Mouse (Mus musculus) left cerebral cortex, adult 9 months (tissue): ENCODE measurements at regions not wholly inside any gene's neighbourhood (a gene's known extent, or its start where the extent isn't known, plus 50 kb on each side); places are given as distances from the start of the nearest gene placed in this dataset.
A peak's percentile ranks its signal among the peaks of the same experiment; 100 is the strongest.
"Not testable (repeated sequence)": the region's sequence is repeated elsewhere in the genome, so short reads cannot be mapped to it uniquely, and the experiment has no call there.

ENCODE experiments used
- DNase-seq, 2 experiments: peaks; one replicate each; pipeline ENCODE4 v3.0.0; 2022; ENCODE audit warnings: low spot score in 2 of 2

DNA sequence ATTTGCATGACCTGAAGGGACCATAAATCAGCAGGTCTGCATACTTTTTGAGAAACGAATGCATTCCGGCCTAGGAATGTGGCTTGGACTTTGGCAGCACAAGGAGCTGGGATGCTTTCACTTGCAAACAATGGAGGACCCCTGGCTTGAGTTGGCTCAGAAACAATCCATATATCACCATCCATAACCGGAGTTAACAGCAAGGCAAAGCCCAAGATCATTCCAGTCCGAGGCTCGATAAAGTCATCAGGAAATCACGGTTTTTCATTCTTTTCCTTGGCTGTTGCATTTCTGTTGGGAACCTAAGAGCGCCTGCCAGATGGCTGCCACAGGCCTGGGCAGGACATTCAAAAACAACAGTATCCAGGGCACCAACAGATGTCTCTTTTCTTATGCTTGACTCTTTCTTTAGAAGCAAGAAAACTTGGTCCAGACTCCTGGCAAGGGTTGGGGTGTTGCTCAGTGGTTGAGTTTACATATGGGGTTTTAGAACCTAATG, 198.5 kb downstream of the Fam43a start:
- DNase-seq: no peak

- DNase-seq: no peak
These were observed 199.0 kb downstream of the Fam43a start for GRCm38 (mm10) chr16:30798536-30798935.

- DNase-seq: no peak
These were observed 200.4 kb downstream of the Fam43a start for GRCm38 (mm10) chr16:30799699-30800483.

- no peak for DNase-seq
These were observed 204.5 kb downstream of the Fam43a start for GRCm38 (mm10) chr16:30804018-30804417.

GRCm38 (mm10) chr16:30806206-30806605, 206.7 kb downstream of the Fam43a start:
- not testable (repeated sequence) for DNase-seq

GRCm38 (mm10) chr16:30818541-30819120, 219.1 kb downstream of the Fam43a start:
- no peak for DNase-seq

- no peak for DNase-seq
These were observed 219.8 kb downstream of the Fam43a start for GRCm38 (mm10) chr16:30819342-30819741.

DNA sequence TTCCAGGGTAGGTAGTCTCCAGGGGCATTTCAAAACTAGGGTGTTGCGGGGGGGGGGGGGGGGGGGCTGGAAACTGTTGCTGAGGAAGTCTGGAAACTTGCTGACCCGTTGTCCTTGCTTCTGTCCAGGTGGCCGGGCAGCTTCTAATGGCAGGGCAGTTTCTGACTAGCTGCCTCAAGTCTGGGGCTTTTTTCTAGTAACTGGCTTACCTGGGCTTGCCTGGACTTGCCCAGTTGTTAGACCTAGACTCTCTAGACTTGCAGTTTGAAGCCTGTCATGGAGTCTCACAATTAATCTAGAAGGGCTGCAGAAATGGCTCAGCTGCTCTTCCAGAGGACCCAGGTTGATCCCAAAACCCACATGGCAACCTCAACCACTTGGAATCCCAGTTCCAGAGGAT, 220.7 kb downstream of the Fam43a start:
- DNase-seq: no peak

DNA sequence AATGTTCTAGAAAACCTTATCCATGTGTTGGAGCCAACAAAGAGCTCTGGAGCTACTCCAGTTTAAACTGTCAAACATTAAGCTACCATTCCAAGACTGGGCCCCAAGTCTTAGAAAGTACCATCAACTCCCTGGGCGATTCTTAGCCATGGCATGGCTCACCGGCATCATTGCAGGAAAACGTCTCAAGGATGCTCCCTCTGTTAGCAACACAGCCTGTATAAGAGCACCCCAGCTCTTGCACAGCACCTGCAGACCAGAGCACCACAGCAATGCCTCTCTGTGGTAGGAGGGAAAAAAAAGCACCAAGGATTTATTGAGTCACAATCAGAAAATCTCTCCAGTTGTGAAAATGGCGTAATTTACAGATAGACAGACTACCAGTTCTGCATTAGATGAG, 221.2 kb downstream of the Fam43a start:
- DNase-seq: no peak

GRCm38 (mm10) chr16:30821191-30821910, 221.8 kb downstream of the Fam43a start:
- DNase-seq: no peak

DNA sequence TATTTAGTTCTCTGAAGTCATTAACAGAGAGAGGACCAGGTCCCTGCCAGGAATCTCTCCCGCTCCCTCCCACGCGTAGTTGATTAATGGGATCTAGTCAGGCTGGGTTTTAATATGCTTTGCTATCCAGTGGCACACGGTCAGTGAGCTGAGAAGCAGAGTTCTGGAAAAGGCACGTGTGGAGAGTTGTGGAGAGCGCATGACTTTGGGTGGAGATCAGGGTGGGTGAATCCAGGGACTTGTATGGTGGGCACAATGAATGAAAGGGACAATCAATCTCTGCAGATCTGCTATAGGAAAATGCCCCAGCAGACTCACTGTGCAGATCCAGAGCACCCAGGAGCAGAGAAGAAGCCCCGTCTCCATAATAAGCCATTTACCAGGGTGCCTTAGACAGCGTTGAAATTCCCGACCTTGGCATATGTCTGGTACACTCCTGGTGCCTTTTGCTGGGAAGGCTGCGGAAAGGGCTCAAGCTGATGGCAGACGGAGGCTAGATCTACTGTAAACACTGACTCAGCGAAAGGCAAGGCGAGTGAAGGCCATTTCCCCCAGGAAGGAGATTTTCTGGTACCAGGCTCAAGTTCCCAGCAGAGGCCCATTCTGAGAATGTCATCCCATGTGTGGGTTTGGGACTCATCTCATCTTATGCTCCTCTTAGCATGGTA, 222.5 kb downstream of the Fam43a start:
- no peak for DNase-seq

GRCm38 (mm10) chr16:30826128-30826527, 226.6 kb downstream of the Fam43a start:
- peak; percentile 11 to 44 for DNase-seq

- no peak for DNase-seq
These were observed 228.5 kb downstream of the Fam43a start for GRCm38 (mm10) chr16:30827901-30828608.

- DNase-seq: no peak
These were observed 235.0 kb downstream of the Fam43a start for GRCm38 (mm10) chr16:30834561-30834960.

DNA sequence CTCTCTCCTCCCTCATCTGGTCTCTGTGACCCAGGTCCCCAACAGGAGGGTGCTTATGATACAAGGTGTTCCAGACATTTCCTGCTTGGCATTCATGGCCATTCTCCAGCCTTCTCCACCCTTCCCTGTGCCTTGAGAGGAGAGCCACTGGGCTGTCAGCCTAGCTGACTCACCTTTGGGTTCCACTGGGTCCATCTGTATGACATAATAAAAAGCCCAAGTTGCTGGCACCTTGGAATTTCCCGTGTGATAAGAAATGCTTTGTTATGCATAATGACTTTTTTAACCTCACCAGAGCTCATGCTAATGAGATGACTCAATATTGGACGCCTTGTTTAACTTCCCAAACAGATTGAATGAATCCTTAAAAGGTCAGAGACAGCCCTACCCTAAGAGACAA, 236.2 kb downstream of the Fam43a start:
- DNase-seq: no peak

GRCm38 (mm10) chr16:30842831-30843230, 238.4 kb downstream of the Xxylt1 start:
- no peak for DNase-seq

DNA sequence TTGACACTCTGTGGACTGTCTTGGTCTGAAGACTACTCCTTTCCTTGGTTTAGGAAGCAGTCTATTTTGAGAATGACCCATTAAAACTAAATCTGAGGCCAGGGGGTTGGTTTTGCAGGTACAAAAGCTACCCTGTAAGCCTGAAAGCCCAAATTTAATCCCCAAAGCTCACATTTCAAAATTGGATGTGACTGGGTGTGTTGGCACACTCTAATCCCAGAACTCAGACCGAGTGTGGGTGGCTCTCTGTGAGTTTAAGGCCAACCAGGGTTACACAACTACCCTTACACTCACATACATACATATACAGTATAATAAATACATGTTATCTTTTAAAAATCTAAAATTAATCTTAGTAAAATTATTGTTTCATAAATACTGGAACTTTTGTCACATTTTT, 228.6 kb downstream of the Xxylt1 start:
- DNase-seq: no peak

GRCm38 (mm10) chr16:30854716-30855115, 226.5 kb downstream of the Xxylt1 start:
- no peak for DNase-seq

GRCm38 (mm10) chr16:30857656-30858055, 223.6 kb downstream of the Xxylt1 start:
- DNase-seq: no peak

- DNase-seq: no peak
These were observed 211.9 kb downstream of the Xxylt1 start for GRCm38 (mm10) chr16:30869136-30869909.

- DNase-seq: no peak
These were observed 211.1 kb downstream of the Xxylt1 start for GRCm38 (mm10) chr16:30870110-30870509.
